Mouse (Mus musculus) spleen, adult 18-20 months (tissue): ENCODE measurements at regions not wholly inside any gene's neighbourhood (a gene's known extent, or its start where the extent isn't known, plus 50 kb on each side); places are given as distances from the start of the nearest gene placed in this dataset.
"Not testable (repeated sequence)": the region's sequence is repeated elsewhere in the genome, so short reads cannot be mapped to it uniquely, and the experiment has no call there.

Experiments
- DNase-seq, 2 experiments: peaks; one replicate each; pipeline ENCODE4 v3.0.0; 2022; ENCODE audit warnings: mixed read lengths in 2 of 2

GRCm38 (mm10) chr13:61957197-61957596, 172.5 kb upstream of the Zfp808 start:
- not testable (repeated sequence) for DNase-seq

- not testable (repeated sequence) for DNase-seq
These were observed 150.8 kb upstream of the Zfp808 start for GRCm38 (mm10) chr13:61978856-61979255.

- DNase-seq: not testable (repeated sequence)
These were observed 133.2 kb upstream of the Zfp808 start for GRCm38 (mm10) chr13:61996519-61996918.

GRCm38 (mm10) chr13:61998803-61999202, 130.9 kb upstream of the Zfp808 start:
- DNase-seq: peak in 1 of 2 experiments; percentile 28

- peak in 1 of 2 experiments; percentile 36 for DNase-seq
These were observed 122.4 kb upstream of the Zfp808 start for GRCm38 (mm10) chr13:62007321-62007720.

- DNase-seq: peak in 1 of 2 experiments; percentile 18
These were observed 114.1 kb upstream of the Zfp808 start for GRCm38 (mm10) chr13:62015424-62016167.

- not testable (repeated sequence) for DNase-seq
These were observed 113.6 kb upstream of the Zfp808 start for GRCm38 (mm10) chr13:62016168-62016502.

- DNase-seq: not testable (repeated sequence)
These were observed 92.0 kb upstream of the Zfp808 start for GRCm38 (mm10) chr13:62037646-62038045.

GRCm38 (mm10) chr13:62077951-62078671, 51.6 kb upstream of the Zfp808 start:
- DNase-seq: not testable (repeated sequence)

GRCm38 (mm10) chr13:62078893-62079292, 50.8 kb upstream of the Zfp808 start:
- not testable (repeated sequence) for DNase-seq
